Mouse (Mus musculus): ENCODE data around the gene Tbc1d9.
"Not testable (repeated sequence)": the region's sequence is repeated elsewhere in the genome, so short reads cannot be mapped to it uniquely, and the experiment has no call there.

Gene Tbc1d9

GRCm38 (mm10) chr8:83233099-83233498 is 67.9 kb downstream of the Tbc1d9 start:
- DNase-seq (ENCODE audit: low spot score): no peak

GRCm38 (mm10) chr8:83239341-83239740 is 74.2 kb downstream of the Tbc1d9 start:
- no peak for DNase-seq (ENCODE audit: low spot score)

GRCm38 (mm10) chr8:83244151-83244550 is 79.0 kb downstream of the Tbc1d9 start:
- no peak for DNase-seq (ENCODE audit: low spot score)

GRCm38 (mm10) chr8:83250858-83251257 is 85.7 kb downstream of the Tbc1d9 start:
- DNase-seq (ENCODE audit: low spot score): no peak

GRCm38 (mm10) chr8:83251362-83252246 is 86.5 kb downstream of the Tbc1d9 start:
- DNase-seq (ENCODE audit: low spot score): peak; percentile 6

GRCm38 (mm10) chr8:83252791-83253190 is 87.6 kb downstream of the Tbc1d9 start:
- DNase-seq (ENCODE audit: low spot score): no peak

GRCm38 (mm10) chr8:83257631-83258030 is 92.5 kb downstream of the Tbc1d9 start:
- DNase-seq (ENCODE audit: low spot score): no peak

GRCm38 (mm10) chr8:83260418-83261215 is 95.5 kb downstream of the Tbc1d9 start:
- peak; percentile 87 for DNase-seq (ENCODE audit: low spot score)

- DNase-seq (ENCODE audit: low spot score): no peak
Measured at GRCm38 (mm10) chr8:83271172-83271571, 106.0 kb downstream of the Tbc1d9 start.

GRCm38 (mm10) chr8:83272464-83272863 is 107.3 kb downstream of the Tbc1d9 start:
- no peak for DNase-seq (ENCODE audit: low spot score)

- DNase-seq (ENCODE audit: low spot score): peak; percentile 37
Measured at GRCm38 (mm10) chr8:83274470-83274869, 109.3 kb downstream of the Tbc1d9 start.

- no peak for DNase-seq (ENCODE audit: low spot score)
Measured at GRCm38 (mm10) chr8:83278431-83278830, 113.3 kb downstream of the Tbc1d9 start.

- no peak for DNase-seq (ENCODE audit: low spot score)
Measured at GRCm38 (mm10) chr8:83285391-83285790, 120.2 kb downstream of the Tbc1d9 start.

- DNase-seq (ENCODE audit: low spot score): peak; percentile 5
Measured at GRCm38 (mm10) chr8:83290176-83290575, 125.0 kb downstream of the Tbc1d9 start, which contains the start of gene Ucp1. TSS of gene Ucp1 (plus strand) at chr8:83290352.

GRCm38 (mm10) chr8:83297375-83297774 is 132.2 kb downstream of the Tbc1d9 start:
- no peak for DNase-seq (ENCODE audit: low spot score)

- DNase-seq (ENCODE audit: low spot score): no peak
Measured at GRCm38 (mm10) chr8:83300135-83300534, 135.0 kb downstream of the Tbc1d9 start.

- DNase-seq (ENCODE audit: low spot score): no peak
Measured at GRCm38 (mm10) chr8:83304946-83305345, 139.8 kb downstream of the Tbc1d9 start.

GRCm38 (mm10) chr8:83309836-83310235 is 144.7 kb downstream of the Tbc1d9 start:
- DNase-seq (ENCODE audit: low spot score): no peak

GRCm38 (mm10) chr8:83315084-83315483 is 149.9 kb downstream of the Tbc1d9 start:
- DNase-seq (ENCODE audit: low spot score): not testable (repeated sequence)

- no peak for DNase-seq (ENCODE audit: low spot score)
Measured at GRCm38 (mm10) chr8:83315691-83316090, 150.5 kb downstream of the Tbc1d9 start.

GRCm38 (mm10) chr8:83320543-83320942 is 155.4 kb downstream of the Tbc1d9 start:
- peak; percentile 19 for DNase-seq (ENCODE audit: low spot score)

- DNase-seq (ENCODE audit: low spot score): no peak
Measured at GRCm38 (mm10) chr8:83322374-83322773, 157.2 kb downstream of the Tbc1d9 start.

All from embryo, embryonic 10.5 days (tissue).